Mouse (Mus musculus): ENCODE results near the gene Eif4b. TPM values are rescaled to one million over a fixed set of nuclear protein-coding genes. Genes with fewer than 3 reads are reported as not detected.
"Not testable (repeated sequence)": the region's sequence is repeated elsewhere in the genome, so short reads cannot be mapped to it uniquely, and the experiment has no call there.

Gene Eif4b
- total RNA-seq, 2 experiments from 2014 or later, result 176 to 177 TPM

DNA sequence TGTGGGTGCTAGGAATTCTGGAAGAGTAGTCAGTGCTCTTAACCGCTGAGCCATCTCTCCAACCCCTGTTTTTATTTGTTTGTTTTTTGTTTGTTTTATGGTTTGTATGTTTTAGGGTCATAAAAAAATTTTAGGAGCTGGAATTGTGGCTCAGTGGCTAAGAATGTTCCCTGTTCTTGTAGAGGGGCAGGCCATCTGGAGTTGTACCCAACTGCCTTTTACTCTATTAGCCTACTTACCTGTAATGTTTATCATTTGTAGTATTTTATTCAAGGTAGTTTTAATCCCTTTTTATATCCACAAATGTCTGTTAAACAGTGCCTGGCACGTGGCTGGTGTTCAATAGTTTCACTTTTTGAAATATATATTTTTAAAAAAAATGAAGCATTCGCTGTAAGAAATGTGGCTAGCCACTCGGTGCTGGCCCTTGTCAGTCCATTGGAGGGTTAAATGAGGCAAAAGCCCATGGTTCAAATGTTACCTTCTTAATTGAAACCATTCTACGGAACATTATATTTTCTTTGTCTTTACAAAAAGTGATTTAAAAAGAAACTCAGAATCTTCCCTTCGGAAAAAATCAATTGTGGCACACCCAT lies 512 bp upstream of the Eif4b start:
- intact Hi-C loops (cut with DNase I), result no loop called here
- no peak for DNase-seq (ENCODE audit: extremely low spot score in 1 of 2, low spot score in 2 of 2)

DNA sequence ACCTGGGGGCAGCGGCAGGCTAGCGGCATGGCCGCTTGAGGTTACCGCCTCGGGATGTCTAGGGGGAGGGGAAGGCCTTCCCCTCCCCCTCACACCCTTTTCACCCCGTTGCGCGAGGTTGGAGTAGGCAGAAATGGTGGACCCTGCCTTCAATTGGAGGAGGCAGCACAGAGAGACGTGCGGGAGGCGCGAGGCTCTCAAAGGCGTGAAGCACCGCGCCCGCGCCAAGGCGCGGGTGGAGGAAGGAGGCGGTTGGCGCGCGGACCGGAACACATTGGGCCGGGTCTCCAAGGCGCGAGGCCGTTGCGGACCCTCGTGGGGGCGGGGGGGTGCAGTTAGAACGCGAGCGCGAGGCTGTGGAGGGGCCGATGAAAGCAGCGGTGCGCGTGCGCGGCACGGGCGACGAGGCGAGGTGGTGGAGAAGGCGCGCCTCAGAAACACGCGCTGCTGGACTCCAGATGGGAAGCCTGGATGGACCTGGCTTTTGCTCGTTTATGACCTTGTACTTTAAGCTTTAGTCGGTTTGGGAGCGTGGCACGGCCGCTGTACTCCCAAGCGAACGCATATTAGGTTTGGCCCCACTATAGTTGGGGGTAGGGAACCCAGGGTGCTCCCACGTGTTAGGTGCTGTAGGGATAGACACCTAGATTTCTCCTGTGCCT lies 628 bp downstream of the Eif4b start:
- intact Hi-C loops (cut with DNase I), result no loop called here
- peak; percentile 57 to 86 for DNase-seq (ENCODE audit: extremely low spot score in 1 of 2, low spot score in 2 of 2)

DNA sequence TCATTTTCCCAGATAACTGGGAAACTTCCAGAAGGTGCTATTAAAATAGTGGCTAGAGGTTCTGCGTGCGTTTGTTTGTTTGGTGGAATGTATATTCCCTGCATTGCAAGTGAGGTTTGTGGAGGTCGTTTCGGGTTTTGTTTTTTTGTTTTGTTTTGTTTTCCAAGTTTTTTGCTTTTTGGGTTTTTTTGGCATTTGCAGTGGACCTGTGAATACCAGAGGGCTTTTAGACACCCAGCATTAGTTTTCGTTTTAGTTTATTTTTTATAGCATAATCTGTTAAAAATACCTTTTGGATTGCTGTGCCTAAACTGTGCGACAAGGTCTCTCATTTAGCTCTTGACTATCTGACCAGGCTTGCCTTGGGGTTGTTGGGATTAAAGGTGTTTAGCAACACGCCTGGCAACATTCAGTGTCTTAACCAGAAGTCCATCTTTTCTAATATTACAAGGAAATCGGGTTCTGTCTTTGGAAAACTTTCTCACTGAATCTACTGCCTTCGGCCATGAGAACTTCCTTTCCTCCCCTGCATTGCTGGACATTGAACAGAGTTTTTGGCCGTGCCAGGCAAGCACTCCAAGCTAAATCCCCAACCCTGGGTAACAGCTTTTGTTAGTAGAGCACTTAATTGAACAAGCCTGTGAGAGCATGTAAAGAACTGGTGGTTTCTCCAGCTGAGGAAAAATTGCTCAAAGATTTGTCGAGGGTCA lies 1.5 kb downstream of the Eif4b start:
- intact Hi-C loops (cut with DNase I), result no loop called here
- no peak for DNase-seq (ENCODE audit: extremely low spot score in 1 of 2, low spot score in 2 of 2)

DNA sequence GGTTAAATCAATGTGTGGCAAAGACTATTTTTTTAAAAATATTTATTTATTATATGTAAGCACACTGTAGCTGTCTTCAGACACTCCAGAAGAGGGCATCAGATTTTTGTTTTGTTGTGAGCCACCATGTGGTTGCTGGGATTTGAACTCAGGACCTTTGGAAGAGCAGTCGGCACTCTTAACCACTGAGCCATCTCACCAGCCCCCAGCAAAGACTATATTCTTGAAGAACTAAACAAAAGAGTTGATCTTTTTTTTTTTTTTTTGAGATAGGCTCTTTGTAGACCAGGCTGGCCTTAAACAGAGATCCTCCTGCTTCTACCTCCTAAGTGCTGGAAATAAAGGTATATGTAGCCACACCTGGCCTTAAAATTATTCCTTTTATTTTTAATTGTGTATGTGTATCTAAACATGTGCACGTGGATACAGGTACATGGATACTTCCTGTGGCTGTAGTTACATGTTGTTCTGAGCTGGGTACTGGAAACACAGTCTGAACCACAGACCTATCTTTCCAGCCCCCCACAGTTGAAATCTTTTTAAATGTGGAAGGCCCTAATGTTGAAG lies 3.6 kb downstream of the Eif4b start:
- intact Hi-C loops (cut with DNase I), result no loop called here
- DNase-seq (ENCODE audit: extremely low spot score in 1 of 2, low spot score in 2 of 2), result no peak

DNA sequence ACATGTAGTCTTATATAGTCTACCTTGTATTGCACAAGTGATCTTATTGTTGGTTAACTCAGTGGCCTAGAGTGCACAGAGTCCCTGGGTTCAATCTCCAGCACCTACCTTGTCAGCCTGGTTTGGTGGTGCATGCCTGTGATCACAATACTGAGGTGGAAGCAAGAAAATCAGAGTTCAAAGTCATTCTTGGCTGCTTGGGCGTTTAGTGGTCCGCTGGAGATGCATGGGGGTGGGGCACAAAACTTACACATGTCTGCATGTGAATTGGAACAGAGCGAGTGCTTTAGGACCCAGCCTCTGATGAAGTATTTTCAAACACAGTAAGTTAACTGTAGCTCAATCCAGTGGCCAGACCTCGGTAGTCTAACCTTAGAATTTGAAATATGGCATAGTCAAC lies 5.6 kb downstream of the Eif4b start:
- no peak for DNase-seq (ENCODE audit: extremely low spot score in 1 of 2, low spot score in 2 of 2)
- intact Hi-C loops (cut with DNase I), result no loop called here

DNA sequence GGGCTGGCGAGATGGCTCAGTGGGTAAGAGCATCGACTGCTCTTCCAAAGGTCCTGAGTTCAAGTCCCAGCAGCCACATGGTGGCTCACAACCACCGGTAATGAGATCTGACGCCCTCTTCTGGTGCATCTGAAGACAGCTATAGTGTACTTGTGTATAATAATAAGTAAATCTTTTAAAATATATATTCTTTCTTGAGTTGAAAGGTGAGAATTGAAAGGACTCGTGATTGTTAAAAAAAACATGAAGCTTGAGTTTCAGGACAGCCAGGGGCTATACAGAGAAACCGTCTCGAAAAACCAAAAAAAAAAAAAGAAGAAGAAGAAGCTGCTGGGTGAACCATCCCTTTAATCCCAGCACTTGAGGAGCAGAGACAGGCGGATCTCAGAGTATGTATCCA lies 6.4 kb downstream of the Eif4b start:
- intact Hi-C loops (cut with DNase I); DNase-seq (ENCODE audit: extremely low spot score in 1 of 2, low spot score in 2 of 2): not testable (repeated sequence)

DNA sequence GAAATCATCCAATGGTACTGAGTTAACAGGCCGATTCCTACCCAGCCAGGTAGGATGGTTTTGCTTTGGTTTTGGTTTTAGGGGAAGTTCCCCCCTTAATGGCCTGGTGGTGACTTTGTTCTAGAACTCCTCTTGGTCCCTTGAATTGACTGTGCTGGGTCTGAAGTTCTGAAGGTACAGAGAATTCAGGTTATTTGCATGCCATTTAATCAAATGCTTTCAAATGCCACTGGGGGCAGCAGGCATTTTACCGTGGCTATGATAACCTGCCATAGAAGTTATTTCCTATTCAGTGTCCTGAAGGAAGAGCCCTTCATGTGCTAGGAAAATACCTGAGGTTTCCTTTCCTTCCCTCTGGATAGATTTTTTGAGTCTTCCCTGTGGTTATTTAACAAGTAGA lies 6.9 kb downstream of the Eif4b start:
- DNase-seq (ENCODE audit: extremely low spot score in 1 of 2, low spot score in 2 of 2), result no peak
- intact Hi-C loops (cut with DNase I), result no loop called here

DNA sequence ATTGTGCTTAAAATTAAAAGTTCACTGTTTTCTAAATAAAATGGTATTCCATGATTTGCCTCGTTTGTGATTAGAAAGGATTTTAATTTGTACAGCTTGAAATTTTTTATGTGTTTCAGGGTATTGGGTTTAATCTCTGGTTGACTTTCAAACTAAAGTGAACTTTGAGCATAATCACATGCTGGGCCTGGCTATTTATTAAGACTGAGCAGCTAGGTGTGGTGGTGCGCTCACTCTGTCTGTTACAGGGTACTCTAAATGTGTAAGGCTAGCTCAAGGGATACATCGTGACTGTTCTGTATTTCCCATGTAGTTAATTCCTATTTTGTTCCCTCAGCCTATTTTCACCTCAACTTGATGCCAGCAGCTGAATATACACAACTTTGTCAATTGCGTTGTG lies 8.6 kb downstream of the Eif4b start:
- no peak for DNase-seq (ENCODE audit: extremely low spot score in 1 of 2, low spot score in 2 of 2)
- intact Hi-C loops (cut with DNase I), result no loop called here

DNA sequence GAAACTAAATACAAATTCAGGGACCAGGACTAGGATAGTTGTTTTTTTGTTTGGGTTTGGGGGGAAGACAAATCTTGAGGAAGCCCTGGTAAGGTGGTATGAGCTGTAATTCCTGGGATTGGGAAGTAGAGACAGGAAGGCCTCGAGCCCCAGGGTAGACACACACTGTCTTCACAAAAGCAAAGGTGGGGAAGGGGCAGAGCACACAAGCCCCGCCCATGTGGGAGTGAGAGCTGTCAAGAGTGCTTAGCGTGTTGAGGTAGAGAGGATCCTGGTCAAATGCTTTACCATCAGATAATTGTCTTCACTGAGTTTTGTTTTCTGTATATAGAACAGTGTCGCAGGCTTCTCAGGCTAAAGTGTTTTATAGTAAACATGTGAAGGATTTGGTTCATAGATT lies 9.5 kb downstream of the Eif4b start:
- DNase-seq (ENCODE audit: extremely low spot score in 1 of 2, low spot score in 2 of 2), result no peak
- intact Hi-C loops (cut with DNase I), result no loop called here

DNA sequence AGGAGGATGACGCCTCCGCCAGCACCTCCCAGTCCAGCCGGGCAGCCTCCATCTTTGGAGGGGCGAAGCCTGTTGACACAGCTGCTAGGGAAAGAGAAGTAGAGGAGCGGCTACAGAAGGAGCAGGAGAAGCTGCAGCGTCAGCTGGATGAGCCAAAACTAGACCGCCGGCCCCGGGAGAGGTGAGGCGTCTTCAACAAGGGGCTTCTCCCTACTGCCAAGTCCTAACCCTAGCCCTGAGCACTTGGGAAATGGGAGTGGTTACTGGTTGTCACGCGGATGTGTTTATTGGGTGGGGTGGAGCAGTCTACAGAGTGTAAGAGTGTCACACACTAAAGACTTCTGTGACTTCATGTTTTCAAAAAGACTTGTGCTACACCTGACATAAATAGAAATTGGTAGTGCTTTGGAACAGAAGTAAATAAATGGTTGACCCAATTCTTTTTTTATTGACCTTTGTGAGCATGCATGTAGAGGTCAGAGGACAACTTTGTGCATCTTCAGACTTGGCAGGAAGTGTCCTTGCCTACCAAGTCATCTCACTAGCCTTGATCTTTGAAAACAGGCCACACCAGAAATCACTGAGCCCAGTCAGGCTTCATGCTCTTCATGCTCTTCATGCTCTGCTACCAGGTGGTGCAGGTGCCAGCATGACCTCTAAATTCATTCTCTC lies 16.5 kb downstream of the Eif4b start:
- peak in 1 of 2 experiments; percentile 68 for DNase-seq (ENCODE audit: extremely low spot score in 1 of 2, low spot score in 2 of 2)
- intact Hi-C loops (cut with DNase I), result loop anchor here (10.0 kb wide), 1 partner anchor 395 kb away; no protein-coding TSS in a partner anchor

DNA sequence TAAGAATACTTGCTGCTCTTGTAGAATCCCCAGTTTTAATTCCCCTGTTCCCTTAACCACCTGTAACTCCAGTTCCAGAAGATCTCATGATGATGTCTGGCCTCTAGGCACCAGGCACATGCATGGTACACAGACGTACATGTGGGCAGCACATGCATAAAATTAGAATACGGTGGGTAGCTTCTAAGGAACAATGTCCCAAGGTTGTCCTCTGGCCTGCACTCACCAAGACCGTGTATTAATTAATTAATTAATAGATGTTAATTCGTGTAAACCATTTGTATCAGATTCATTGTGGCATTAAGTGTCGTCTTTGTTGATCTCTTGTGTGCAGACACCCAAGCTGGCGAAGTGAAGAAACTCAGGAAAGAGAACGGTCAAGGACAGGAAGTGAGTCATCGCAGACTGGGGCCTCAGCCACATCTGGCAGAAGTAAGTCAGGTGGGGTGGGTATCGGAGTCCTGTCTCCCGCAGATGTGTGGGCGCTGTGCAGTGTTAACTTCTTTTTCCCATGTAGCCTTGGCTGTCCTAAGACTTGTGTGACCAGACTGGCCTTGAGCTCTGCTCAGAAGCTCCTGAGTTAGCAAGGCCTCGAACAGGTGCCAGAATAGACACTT lies 17.6 kb downstream of the Eif4b start:
- no peak for DNase-seq (ENCODE audit: extremely low spot score in 1 of 2, low spot score in 2 of 2)
- intact Hi-C loops (cut with DNase I), result loop anchor here (10.0 kb wide), 1 partner anchor 394 kb away; no protein-coding TSS in a partner anchor

DNA sequence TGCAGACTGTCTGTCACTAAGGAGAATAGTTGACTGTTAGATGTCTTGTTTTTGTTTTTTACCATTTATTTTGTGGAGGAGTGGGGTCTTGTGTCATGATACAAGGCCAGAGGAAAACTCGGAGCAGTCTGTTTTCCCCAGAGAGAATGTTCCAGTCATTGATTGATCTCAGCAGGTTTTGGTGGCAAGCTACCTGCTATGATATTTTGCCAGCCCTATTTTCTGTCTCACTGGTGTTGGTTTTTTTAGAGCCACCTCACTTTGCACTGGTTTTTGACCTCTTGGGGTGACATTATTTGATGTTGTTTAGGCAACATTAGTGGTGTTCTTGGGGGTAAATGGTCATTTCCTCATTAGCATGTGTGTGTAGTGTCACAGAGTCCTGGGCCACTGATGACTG lies 18.1 kb downstream of the Eif4b start:
- intact Hi-C loops (cut with DNase I), result loop anchor here (10.0 kb wide), 1 partner anchor 393 kb away; no protein-coding TSS in a partner anchor
- no peak for DNase-seq (ENCODE audit: extremely low spot score in 1 of 2, low spot score in 2 of 2)

DNA sequence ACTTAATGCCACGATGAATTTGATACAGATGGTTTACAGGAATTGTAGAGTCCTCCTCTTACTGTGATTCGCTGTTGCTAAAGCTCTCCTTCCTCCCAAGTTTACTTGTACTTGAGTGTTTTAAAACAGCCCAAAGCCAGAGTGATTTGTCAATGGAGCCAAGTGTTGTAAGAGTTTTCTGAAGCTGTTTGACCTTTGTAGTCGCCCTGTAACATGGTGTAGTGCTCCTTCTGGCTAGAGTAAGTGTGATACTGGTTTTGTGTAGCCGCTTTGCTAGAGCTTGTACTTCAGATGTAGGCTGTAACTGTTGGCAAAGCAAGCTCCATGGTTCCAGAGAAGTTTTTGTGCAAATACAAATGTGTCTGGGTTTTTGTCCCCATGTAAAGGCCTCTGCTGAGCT lies 18.6 kb downstream of the Eif4b start:
- intact Hi-C loops (cut with DNase I), result loop anchor here (10.0 kb wide), 1 partner anchor 393 kb away; no protein-coding TSS in a partner anchor
- DNase-seq (ENCODE audit: extremely low spot score in 1 of 2, low spot score in 2 of 2), result no peak

DNA sequence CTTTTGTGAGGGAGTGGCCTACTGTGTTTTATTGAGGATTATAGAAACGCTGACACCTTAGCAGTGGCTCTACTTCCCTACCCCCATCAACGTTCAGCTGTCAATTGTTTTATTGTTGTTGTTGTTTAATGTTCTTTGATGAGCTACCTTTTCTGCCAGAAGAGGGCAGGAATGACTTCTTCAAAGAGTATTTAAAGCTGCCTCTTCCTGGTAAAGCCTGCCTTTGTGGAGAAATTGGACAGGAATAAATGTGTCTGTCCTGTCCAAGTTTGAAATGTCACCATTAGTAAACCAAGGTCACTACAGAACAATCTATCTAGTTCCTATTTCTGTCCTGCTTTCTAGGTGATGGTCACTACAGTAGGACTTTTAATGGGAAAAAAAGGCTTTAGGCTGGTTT lies 20.6 kb downstream of the Eif4b start:
- intact Hi-C loops (cut with DNase I), result loop anchor here (10.0 kb wide), 1 partner anchor 391 kb away; no protein-coding TSS in a partner anchor
- DNase-seq (ENCODE audit: extremely low spot score in 1 of 2, low spot score in 2 of 2), result no peak

DNA sequence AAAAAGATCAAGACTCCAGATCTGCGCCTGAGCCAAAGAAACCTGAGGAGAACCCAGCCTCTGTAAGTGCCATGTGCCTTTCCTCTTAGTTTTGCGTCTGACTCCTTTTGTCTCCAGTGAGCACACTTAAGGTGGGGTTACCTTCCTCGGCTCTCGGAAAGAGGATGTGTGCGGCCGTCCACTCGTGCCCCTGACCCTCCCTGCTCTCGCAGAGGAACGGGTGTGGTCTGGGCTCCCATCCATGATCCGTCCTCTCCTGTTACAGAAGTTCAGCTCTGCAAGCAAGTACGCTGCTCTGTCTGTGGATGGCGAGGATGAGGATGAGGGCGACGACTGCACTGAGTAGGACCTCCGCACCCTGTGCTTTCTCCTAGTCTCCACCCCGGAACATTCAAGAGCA lies 21.4 kb downstream of the Eif4b start:
- intact Hi-C loops (cut with DNase I), result loop anchor here (10.0 kb wide), 1 partner anchor 390 kb away; no protein-coding TSS in a partner anchor
- peak in 1 of 2 experiments; percentile 28 for DNase-seq (ENCODE audit: extremely low spot score in 1 of 2, low spot score in 2 of 2)

DNA sequence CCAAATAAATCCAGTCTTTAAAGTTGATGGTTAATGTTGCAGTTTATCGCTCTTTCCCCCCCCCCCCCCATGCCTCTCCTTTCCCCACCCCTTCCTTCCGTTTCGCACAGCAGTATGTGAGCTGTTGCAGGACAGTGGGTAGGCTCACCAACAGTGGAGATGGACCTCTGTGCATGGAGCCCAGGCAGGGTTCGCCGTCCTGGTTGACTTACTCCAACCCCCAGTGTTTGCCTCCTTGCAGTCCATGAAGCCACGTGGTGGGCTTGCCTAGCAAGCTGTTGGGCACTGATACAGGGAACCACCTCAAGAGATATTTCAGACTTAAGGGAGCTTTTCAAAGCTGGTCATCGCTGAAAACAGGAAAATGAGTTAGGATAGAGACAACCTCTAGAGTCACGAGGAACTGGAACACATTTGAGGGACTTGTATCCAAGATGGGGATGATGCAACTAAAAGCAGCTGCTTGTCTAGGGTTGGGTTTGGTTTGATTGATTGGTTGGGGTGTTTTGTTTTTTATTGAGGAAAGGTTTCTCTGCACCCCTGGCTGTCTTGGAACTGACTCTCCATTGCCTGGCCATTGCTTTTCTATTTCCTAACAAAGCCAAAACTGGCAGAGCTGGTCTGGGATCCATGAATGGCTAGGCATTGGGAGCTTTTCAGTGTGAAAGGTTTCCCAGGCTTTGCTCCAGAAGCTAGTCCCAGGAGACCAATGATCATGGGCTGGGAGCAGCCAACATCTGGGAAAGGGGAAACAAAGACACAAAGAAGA lies 23.8 kb downstream of the Eif4b start:
- intact Hi-C loops (cut with DNase I), result loop anchor here (10.0 kb wide), 1 partner anchor 387 kb away; no protein-coding TSS in a partner anchor
- no peak for DNase-seq (ENCODE audit: extremely low spot score in 1 of 2, low spot score in 2 of 2)

DNA sequence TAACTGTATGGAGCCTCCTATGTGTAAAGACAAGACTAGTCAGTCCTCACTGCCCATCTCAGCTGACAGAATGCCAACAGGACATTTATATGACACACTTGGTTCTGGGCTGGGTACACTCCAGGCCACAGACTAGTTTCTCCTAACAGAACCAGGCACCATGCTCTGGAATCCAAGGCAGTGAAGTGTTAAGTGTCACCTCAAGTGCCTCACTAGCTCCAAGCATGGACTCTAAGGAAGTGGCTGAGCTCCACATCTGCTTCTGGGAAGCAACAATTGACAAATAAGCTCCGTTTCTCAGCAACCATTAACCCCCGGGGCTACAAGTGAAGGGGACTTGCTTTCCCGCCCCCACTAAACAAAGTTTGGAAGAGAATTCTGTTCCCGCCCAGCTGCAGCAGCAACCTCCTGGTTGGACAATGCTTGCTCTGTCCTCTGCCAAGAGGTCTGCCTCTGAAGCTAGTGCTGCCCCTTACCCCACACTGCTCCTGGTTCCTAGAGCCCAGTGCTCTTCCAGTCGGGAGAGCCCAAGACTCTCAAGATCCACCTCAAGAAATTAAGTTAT lies 24.5 kb downstream of the Eif4b start:
- intact Hi-C loops (cut with DNase I), result loop anchor here (10.0 kb wide), 1 partner anchor 387 kb away; no protein-coding TSS in a partner anchor
- peak in 1 of 2 experiments; percentile 52 for DNase-seq (ENCODE audit: extremely low spot score in 1 of 2, low spot score in 2 of 2)

All from left cerebral cortex, postnatal 10 days (tissue).